Mouse (Mus musculus) testis, adult 2 months (tissue): ENCODE data around the gene Arid4a. TPM values are rescaled to one million over a fixed set of nuclear protein-coding genes. Genes with fewer than 3 reads are reported as not detected.

Experiments used
- H3K27ac ChIP-seq: fragments of 200-500 bp; 2 replicates; pipeline ENCODE4 v1.5.1; 2012; ENCODE audit warnings: low read depth, low read length; ENCODE audit not compliant: control insufficient read depth, insufficient read depth
- H3K27me3 ChIP-seq: fragments of 200-500 bp; 2 replicates; pipeline ENCODE4 v1.6.1; 2012; ENCODE audit warnings: mild to moderate bottlenecking, low read length, moderate library complexity; ENCODE audit not compliant: control insufficient read depth, insufficient read depth
- H3K36me3 ChIP-seq: fragments of 200-500 bp; 2 replicates; pipeline ENCODE4 v1.6.1; 2012; ENCODE audit warnings: mild to moderate bottlenecking, low read length; ENCODE audit not compliant: control insufficient read depth, insufficient read depth
- H3K4me1 ChIP-seq: fragments of 200-500 bp; 2 replicates; pipeline ENCODE4 v1.6.1; 2012; ENCODE audit warnings: low read length; ENCODE audit not compliant: control insufficient read depth, insufficient read depth
- H3K4me3 ChIP-seq: fragments of 200-500 bp; 2 replicates; pipeline ENCODE4 v1.5.1; 2012; ENCODE audit warnings: low read depth, mild to moderate bottlenecking, low read length, moderate library complexity, mixed read lengths; ENCODE audit not compliant: control insufficient read depth
- CTCF ChIP-seq: fragments of 200-500 bp; IDR thresholded peaks from 2 replicates; pipeline ENCODE4 v1.5.1; 2012; ENCODE audit warnings: low read depth, mild to moderate bottlenecking, inconsistent platforms, low read length, moderate library complexity; ENCODE audit not compliant: control insufficient read depth, insufficient read depth, insufficient replicate concordance
- POLR2A ChIP-seq: fragments of 200-500 bp; IDR thresholded peaks from 2 replicates; pipeline ENCODE4 v1.6.1; 2012; ENCODE audit warnings: low read depth, mild to moderate bottlenecking, inconsistent platforms, low read length, moderate library complexity; ENCODE audit not compliant: control insufficient read depth
- polyA plus RNA-seq: library from polyadenylated mRNA; depleted of rRNA; stranded (reverse); fragments of >200 nt; gene quantifications from 2 replicates; pipeline ENCODE4 v1.2.3, GENCODE M21; 2012; rRNA removed

Gene Arid4a
- polyA plus RNA-seq, 1 experiment: 3.5 TPM

DNA sequence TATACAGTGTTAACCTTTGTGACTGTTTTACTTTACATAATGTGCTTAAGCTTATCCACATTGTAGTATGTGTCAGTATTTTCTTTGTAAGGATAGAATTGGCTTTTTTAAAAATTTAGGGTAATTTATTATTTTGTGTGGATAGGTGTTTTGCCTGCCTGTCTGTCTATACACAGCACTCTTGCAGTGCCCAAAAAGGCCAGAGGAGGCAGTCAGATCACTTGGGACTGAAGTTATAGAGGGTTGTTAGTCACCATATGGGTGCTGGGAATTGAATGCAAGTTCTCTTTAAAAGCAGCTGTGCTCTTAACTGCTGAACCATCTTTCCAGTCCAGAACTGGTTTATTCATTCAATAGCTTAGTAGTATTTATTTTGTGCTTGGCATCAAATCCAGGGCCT is 125.4 kb downstream of the Arid4a start:
- Histone ChIP-seq H3K36me3 (peaks cover 7% of the 10 kb centered on the region), H3K27me3 (no peaks in the 10 kb centered on the region), H3K27ac (no peak overlapping the region), H3K4me1 (peaks cover 2% of the 10 kb centered on the region), H3K4me3 (no peak overlapping the region)
- TF ChIP-seq POLR2A (no peak), CTCF (no peak)

DNA sequence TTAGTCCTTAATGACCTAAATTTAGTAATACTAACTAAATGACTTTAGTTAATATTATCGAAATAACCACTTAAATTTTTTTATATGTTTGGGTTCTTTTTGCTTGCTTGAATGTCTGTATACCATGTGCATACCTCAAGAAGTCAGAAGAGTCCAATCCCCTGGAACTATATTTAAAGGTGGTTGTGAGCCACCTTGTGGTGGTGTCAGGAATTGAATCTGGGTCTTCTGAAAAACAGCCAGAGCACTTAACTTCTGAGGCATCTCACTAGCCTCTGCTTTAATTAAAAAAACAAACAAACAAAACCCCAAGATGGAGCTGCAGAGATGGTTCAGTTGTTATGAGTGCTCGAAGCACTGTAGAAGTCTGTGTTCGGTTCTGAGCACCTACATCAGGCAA is 131.9 kb downstream of the Arid4a start:
- Histone ChIP-seq H3K4me1 (no peaks in the 10 kb centered on the region), H3K27ac (no peak overlapping the region), H3K27me3 (no peaks in the 10 kb centered on the region), H3K4me3 (no peak overlapping the region), H3K36me3 (peaks cover 1% of the 10 kb centered on the region)
- TF ChIP-seq CTCF (no peak), POLR2A (no peak)

Other genes with a start within 250 kb of the Arid4a start
- gene Frmd6, start 190.5 kb upstream of the Arid4a start, polyA plus RNA-seq: 5.3 and 5.7 TPM in 2 replicates
- gene Actr10, start 78.1 kb upstream of the Arid4a start, polyA plus RNA-seq: 212 and 286 TPM in 2 replicates
- 28.0 and 42.4 TPM in 2 replicates for gene Psma3, start 41.4 kb upstream of the Arid4a start, polyA plus RNA-seq
- gene Tomm20l, start 95.4 kb downstream of the Arid4a start, polyA plus RNA-seq: 48.0 and 50.5 TPM in 2 replicates
- 9.0 and 9.6 TPM in 2 replicates for gene Timm9, start 120.7 kb downstream of the Arid4a start, polyA plus RNA-seq
- 25.3 and 25.8 TPM in 2 replicates for gene 2700049A03Rik, start 120.9 kb downstream of the Arid4a start, polyA plus RNA-seq